Comparison of ENCODE assay signal across 8 mouse cellular contexts in the genomic region with DNA sequence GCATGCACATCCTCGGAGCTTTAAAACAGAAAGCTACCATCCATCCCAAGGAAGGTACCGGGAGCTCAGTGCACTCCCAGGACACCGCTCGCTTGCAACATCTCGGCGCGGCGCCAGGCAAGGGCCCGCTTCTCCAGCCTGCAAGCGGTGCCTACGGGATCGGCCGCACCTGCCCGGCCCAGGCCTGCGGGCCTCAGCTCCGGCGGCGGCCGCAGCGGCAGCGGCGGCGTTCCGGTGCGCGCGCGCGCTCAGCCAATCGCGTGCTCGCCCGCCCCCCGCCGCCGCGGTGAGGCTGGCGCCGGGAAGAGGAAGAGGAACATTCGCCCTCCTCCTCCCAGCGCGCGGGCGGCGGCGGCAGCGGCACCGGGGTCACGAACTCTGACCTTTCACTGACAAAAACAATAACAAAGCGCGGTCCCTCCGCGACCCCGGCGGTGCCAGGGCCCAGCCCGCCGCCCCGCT. TPM values are rescaled to one million over a fixed set of nuclear protein-coding genes. Genes with fewer than 3 reads are reported as not detected.
DNase-seq lines count a peak whose midpoint lies in the region; ATAC-seq and TF ChIP-seq lines count a peak whose summit lies in the region.

A gene (plus strand): TSS at position 261 of the 462 bp plus-strand sequence.

- 0% methylated on average over 49 of the region's 58 CpGs for WGBS in hindbrain, postnatal 0 days

- no peaks in the 10 kb centered on the region for H3K36me3 ChIP-seq in hindbrain, postnatal 0 days (ENCODE audit: insufficient read depth, low read length)

- peaks cover 6% of the 10 kb centered on the region for H3K4me1 ChIP-seq in cortical plate, adult 2 months (ENCODE audit: control insufficient read depth, insufficient read depth, low read length)
- 0 out of 2 replicates have a peak, but pooled peaks cover 10% of the 10 kb centered on the region for H3K4me1 ChIP-seq in hindbrain, postnatal 0 days (ENCODE audit: insufficient read depth, low read length)

- H3K27ac ChIP-seq in cortical plate, adult 2 months (ENCODE audit: insufficient read depth, low read length) = peak within 1 kb of the TSS; percentile 98
- H3K27ac ChIP-seq in hindbrain, postnatal 0 days = peak within 1 kb of the TSS; percentile 99

- peak within 1 kb of the TSS; percentile 77 for H3K4me2 ChIP-seq in hindbrain, postnatal 0 days (ENCODE audit: low read depth, low read length)

- peak; percentile 79 for DNase-seq in adipocyte (ENCODE audit: low spot score)
- DNase-seq in gastrocnemius, adult 8-10 months (ENCODE audit: low spot score in 2 of 2) = peak; percentile 81 to 85
- DNase-seq in hindbrain, postnatal 0 days (ENCODE audit: low spot score) = peak; percentile 94
- peak; percentile 71 to 88 for DNase-seq in left cerebral cortex, adult 8-10 months (ENCODE audit: low spot score in 2 of 2)
- peak; percentile 90 for DNase-seq in right cerebral cortex, adult 18-20 months
- DNase-seq in urinary bladder, adult 2 months (ENCODE audit: low spot score) = peak; percentile 83

- H3K9me3 ChIP-seq in hindbrain, postnatal 0 days (ENCODE audit: low read length) = no peaks in the 10 kb centered on the region

- TF ChIP-seq POLR2A in cortical plate, adult 2 months (IDR thresholded peaks at IDR 0.05; ENCODE audit: extremely low read depth, insufficient read depth, low read length) = peak; percentile 54

- peak within 1 kb of the TSS; percentile 80 for H3K4me3 ChIP-seq in cortical plate, adult 2 months (ENCODE audit: insufficient read depth, low read length)
- peak within 1 kb of the TSS; percentile 98 for H3K4me3 ChIP-seq in hindbrain, postnatal 0 days (ENCODE audit: low read length)

- peak within 1 kb of the TSS; percentile 99 for H3K9ac ChIP-seq in hindbrain, postnatal 0 days (replicated peaks; ENCODE audit: low read length)

- H3K27me3 ChIP-seq in hindbrain, postnatal 0 days (ENCODE audit: insufficient read depth, low read length) = no peaks in the 10 kb centered on the region

- TF ChIP-seq CTCF in cortical plate, adult 2 months (IDR thresholded peaks at IDR 0.05; ENCODE audit: extremely low read depth, insufficient read depth, low read length) = no peak
- no peak for TF ChIP-seq CTCF in hindbrain, postnatal 0 days (IDR thresholded peaks at IDR 0.05; ENCODE audit: low read depth)

- ATAC-seq in hindbrain, postnatal 0 days = peak; percentile 66
- peak; percentile 74 for ATAC-seq in megakaryocyte, adult 5-6 weeks (ENCODE audit: poor library complexity, severe bottlenecking)

RNA-seq across cellular contexts. Expression of the gene that starts here (rescaled TPM):
- polyA plus RNA-seq in cortical plate, adult 2 months (2012; rRNA removed) = 41.8 and 44.4 TPM in 2 replicates
- total RNA-seq in gastrocnemius, adult 8-10 months (2022) = 10 to 100 TPM; 20.7 to 26.5 (median 25.0) TPM
- 63.4 and 80.7 TPM in 2 replicates for total RNA-seq in hindbrain, postnatal 0 days (2014; rRNA removed)
- 30.8 and 31.8 TPM in 2 replicates for polyA plus RNA-seq in hindbrain, postnatal 0 days (2015; fragmentation: Nextera tagmentation; extraction: Ambion mirVana)
- 100 to 1,000 TPM in 2 of 4 experiments, 10 to 100 TPM in 2; 95.4 to 112 (median 101) TPM for total RNA-seq in left cerebral cortex, adult 8-10 months (2022)
- total RNA-seq in megakaryocyte, adult 5-6 weeks (2015) = 35.7 and 40.5 TPM in 2 replicates
- total RNA-seq in megakaryocyte, adult 5-6 weeks (2017) = 43.0 and 43.5 TPM in 2 replicates
- 18.9 and 19.7 TPM in 2 replicates for polyA plus RNA-seq in urinary bladder, adult 2 months (2012; rRNA removed)

Comparison
In these comparisons a context has a peak if more than half of its experiments do, and no peak if none do; other contexts are left out.
1. Peak in every context shown above with its lines: DNase-seq, ATAC-seq, H3K4me3 ChIP-seq and H3K27ac ChIP-seq.